Mouse (Mus musculus) heart, adult 2 months (tissue): ENCODE measurements at regions not wholly inside any gene's neighbourhood (a gene's known extent, or its start where the extent isn't known, plus 50 kb on each side); places are given as distances from the start of the nearest gene placed in this dataset.

ENCODE experiments used
- CTCF ChIP-seq: fragments of 200-600 bp; IDR thresholded peaks from 2 replicates; pipeline ENCODE4 v1.8.1; 2022; ENCODE audit warnings: antibody characterized with exemption, mild to moderate bottlenecking, moderate library complexity
- EP300 ChIP-seq: fragments of 200-500 bp; IDR thresholded peaks from 2 replicates; pipeline ENCODE4 v1.6.1; 2011; ENCODE audit warnings: low read depth, low read length, control low read depth; ENCODE audit not compliant: insufficient read depth

DNA sequence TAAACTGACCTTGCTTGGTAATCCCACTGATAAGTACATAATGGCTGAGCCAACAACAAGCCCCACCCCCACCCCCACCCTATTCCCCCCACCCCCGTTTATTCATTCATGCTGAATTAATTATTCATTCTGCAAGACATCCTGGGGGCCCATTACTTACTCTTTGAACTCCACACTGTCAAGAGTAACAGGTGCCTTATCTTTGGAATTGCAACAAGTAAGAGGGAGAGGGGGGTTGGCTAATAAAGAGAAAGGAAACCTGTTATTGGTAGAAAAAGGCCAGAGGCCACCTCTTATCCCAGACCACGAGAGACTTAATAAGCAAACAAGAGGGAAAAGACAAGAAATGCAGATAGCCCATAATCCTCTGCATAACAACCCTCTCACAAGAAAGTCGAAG lies 84.7 kb downstream of the Atp6ap1l start:
- no peak for TF ChIP-seq CTCF
- TF ChIP-seq EP300: no peak
